Mouse (Mus musculus) heart, postnatal 0 days (tissue): ENCODE data around the gene Fam53b.

Experiments used
- CTCF ChIP-seq: IDR thresholded peaks from 2 replicates; pipeline ENCODE4 v1.5.1; 2016; ENCODE audit warnings: antibody characterized with exemption, control low read depth, low read depth
- EP300 ChIP-seq: IDR thresholded peaks from 2 replicates; pipeline ENCODE4 v1.6.1; 2016; ENCODE audit warnings: antibody characterized with exemption, low read depth

GRCm38 (mm10) chr7:132800868-132801267 lies 12.8 kb downstream of the Fam53b start:
- TF ChIP-seq CTCF (no peak), EP300 (no peak)
